Mouse (Mus musculus): ENCODE results near the gene Dock9. TPM values are rescaled to one million over a fixed set of nuclear protein-coding genes. Genes with fewer than 3 reads are reported as not detected.

Gene Dock9
- polyA plus RNA-seq, 1 experiment: 2.7 TPM

DNA sequence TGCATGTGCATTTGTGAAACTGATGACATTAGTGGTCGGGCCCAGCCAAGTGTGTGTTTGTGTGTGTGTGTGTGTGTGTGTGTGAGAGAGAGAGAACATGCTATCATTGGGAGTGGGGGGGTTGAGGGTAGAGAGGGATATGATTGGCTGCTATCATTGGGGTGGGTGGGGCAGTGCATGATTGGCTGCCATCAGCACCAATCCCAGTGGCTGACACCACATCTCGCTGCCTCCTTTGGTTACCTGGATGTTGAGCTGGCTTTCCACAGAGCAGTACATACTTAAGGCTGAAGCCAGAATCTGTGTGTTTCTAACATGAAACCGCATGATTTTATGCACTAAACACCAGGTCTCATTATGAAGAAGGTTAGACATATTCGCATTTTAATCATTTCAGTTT lies 184.7 kb downstream of the Dock9 start:
- Histone ChIP-seq H3K79me2 (ENCODE audit: control insufficient read depth, insufficient read depth) (no peaks in the 10 kb centered on the region), H3K79me3 (ENCODE audit: low read depth) (no peaks in the 10 kb centered on the region), H3K27me3 (ENCODE audit: control insufficient read depth, insufficient read depth, insufficient read length) (no peaks in the 10 kb centered on the region), H3K4me3 (ENCODE audit: insufficient read depth, poor library complexity, severe bottlenecking) (no peak overlapping the region), H3ac (ENCODE audit: control insufficient read depth, insufficient read length, low read depth) (no peak overlapping the region), H3K36me3 (ENCODE audit: control insufficient read depth, insufficient read depth) (peaks cover 4% of the 10 kb centered on the region)
- TF ChIP-seq CEBPB (IDR thresholded peaks at IDR 0.05; ENCODE audit: low read depth) (no peak), CTCF (IDR thresholded peaks at IDR 0.05; ENCODE audit: control insufficient read depth, insufficient read depth, insufficient read length) (no peak), USF1 (IDR thresholded peaks at IDR 0.05; ENCODE audit: low read depth) (no peak), MYOD1 (IDR thresholded peaks at IDR 0.05; ENCODE audit: control insufficient read depth, insufficient read length, low read depth) (no peak), MYOG (IDR thresholded peaks at IDR 0.05; ENCODE audit: control insufficient read depth, extremely low read depth, insufficient read length) (no peak), MAX (IDR thresholded peaks at IDR 0.05) (no peak), FOSL1 (IDR thresholded peaks at IDR 0.05; ENCODE audit: insufficient read depth, low read length, poor library complexity, severe bottlenecking) (no peak)

DNA sequence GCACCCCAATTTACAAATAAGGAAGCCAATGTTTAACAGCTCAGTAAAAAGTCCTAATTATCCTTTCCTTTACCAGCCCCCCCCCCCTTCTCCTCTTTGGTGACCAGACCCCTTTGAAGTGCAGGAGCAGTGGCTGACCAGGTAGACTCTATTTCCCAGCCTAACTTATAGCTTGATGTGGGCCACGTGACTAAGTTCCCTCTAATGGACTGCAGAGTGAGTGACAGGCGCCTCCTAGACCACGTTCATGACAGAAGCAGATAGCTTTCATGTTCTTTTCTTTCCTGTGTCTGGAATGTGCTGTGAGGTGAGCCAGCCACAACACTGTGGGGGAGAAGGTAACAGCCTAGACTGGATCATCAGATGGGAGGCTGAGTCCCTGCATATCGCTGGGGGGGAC lies 186.1 kb downstream of the Dock9 start:
- Histone ChIP-seq H3K27me3 (ENCODE audit: control insufficient read depth, insufficient read depth, insufficient read length) (no peaks in the 10 kb centered on the region), H3K79me2 (ENCODE audit: control insufficient read depth, insufficient read depth) (no peaks in the 10 kb centered on the region), H3K4me3 (ENCODE audit: insufficient read depth, poor library complexity, severe bottlenecking) (no peak overlapping the region), H3K36me3 (ENCODE audit: control insufficient read depth, insufficient read depth) (peaks cover 4% of the 10 kb centered on the region), H3K79me3 (ENCODE audit: low read depth) (no peaks in the 10 kb centered on the region), H3ac (ENCODE audit: control insufficient read depth, insufficient read length, low read depth) (no peak overlapping the region)
- peak; percentile 69 for TF ChIP-seq USF1 (IDR thresholded peaks at IDR 0.05; ENCODE audit: low read depth)
- no peak for TF ChIP-seq MYOG (IDR thresholded peaks at IDR 0.05; ENCODE audit: control insufficient read depth, extremely low read depth, insufficient read length)

DNA sequence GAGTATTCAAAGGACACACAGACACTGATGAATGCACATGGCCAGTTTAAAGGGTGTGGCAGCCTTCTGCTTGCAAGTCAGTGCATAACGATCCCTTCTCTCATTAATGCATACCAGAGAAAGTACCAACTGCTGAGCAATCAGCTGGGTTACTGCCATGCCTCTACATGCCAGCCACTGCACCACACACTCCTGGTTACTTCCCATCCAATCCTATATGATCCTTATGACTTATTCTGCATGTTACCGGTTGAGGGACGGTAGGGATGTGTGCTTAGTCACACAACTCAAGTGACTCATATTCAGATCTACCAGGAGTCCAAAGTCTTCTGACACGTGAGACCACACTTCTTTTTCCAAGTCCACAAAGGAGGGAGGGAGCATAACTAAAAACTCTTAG lies 186.5 kb downstream of the Dock9 start:
- no peak overlapping the region for H3K4me3 ChIP-seq (ENCODE audit: insufficient read depth, poor library complexity, severe bottlenecking)
- TF ChIP-seq MYOD1 (IDR thresholded peaks at IDR 0.05; ENCODE audit: control insufficient read depth, insufficient read length, low read depth): peak; percentile 35
- peak; percentile 58 for TF ChIP-seq FOSL1 (IDR thresholded peaks at IDR 0.05; ENCODE audit: insufficient read depth, low read length, poor library complexity, severe bottlenecking)
- TF ChIP-seq USF1 (IDR thresholded peaks at IDR 0.05; ENCODE audit: low read depth): no peak
- no peak overlapping the region for H3ac ChIP-seq (ENCODE audit: control insufficient read depth, insufficient read length, low read depth)
- no peaks in the 10 kb centered on the region for H3K79me3 ChIP-seq (ENCODE audit: low read depth)
- no peaks in the 10 kb centered on the region for H3K27me3 ChIP-seq (ENCODE audit: control insufficient read depth, insufficient read depth, insufficient read length)
- H3K79me2 ChIP-seq (ENCODE audit: control insufficient read depth, insufficient read depth): no peaks in the 10 kb centered on the region
- H3K36me3 ChIP-seq (ENCODE audit: control insufficient read depth, insufficient read depth): peaks cover 4% of the 10 kb centered on the region

GRCm38 (mm10) chr14:121608522-121608921 lies 189.1 kb downstream of the Dock9 start:
- Histone ChIP-seq H3K36me3 (ENCODE audit: control insufficient read depth, insufficient read depth) (peaks cover 4% of the 10 kb centered on the region), H3K79me3 (ENCODE audit: low read depth) (no peaks in the 10 kb centered on the region), H3K27me3 (ENCODE audit: control insufficient read depth, insufficient read depth, insufficient read length) (no peaks in the 10 kb centered on the region), H3K4me3 (ENCODE audit: insufficient read depth, poor library complexity, severe bottlenecking) (no peak overlapping the region), H3K79me2 (ENCODE audit: control insufficient read depth, insufficient read depth) (no peaks in the 10 kb centered on the region), H3ac (ENCODE audit: control insufficient read depth, insufficient read length, low read depth) (no peak overlapping the region)
- TF ChIP-seq CEBPB (IDR thresholded peaks at IDR 0.05; ENCODE audit: low read depth) (no peak), FOSL1 (IDR thresholded peaks at IDR 0.05; ENCODE audit: insufficient read depth, low read length, poor library complexity, severe bottlenecking) (no peak), MYOD1 (IDR thresholded peaks at IDR 0.05; ENCODE audit: control insufficient read depth, insufficient read length, low read depth) (no peak), CTCF (IDR thresholded peaks at IDR 0.05; ENCODE audit: control insufficient read depth, insufficient read depth, insufficient read length) (no peak)

DNA sequence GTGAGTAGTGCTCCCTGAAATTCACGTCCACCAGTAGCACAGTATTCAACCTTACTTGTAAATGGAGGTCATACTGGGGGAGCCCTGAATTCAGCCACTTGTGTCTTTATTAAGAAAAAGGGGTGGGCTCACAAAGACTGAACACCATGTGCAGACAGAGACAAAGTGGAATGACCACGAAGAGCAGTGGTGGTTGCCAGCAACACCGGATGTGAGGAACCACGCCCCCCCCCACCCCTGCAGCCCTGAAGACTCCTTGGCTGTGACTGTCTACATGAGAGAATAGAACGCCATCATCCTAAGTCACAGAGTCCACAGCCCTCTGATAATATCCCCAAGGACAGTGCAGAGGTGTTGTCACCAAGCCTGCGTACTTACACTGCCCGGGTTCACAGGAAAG lies 191.2 kb downstream of the Dock9 start:
- Histone ChIP-seq H3K4me3 (ENCODE audit: insufficient read depth, poor library complexity, severe bottlenecking) (no peak overlapping the region), H3ac (ENCODE audit: control insufficient read depth, insufficient read length, low read depth) (no peak overlapping the region), H3K27me3 (ENCODE audit: control insufficient read depth, insufficient read depth, insufficient read length) (no peaks in the 10 kb centered on the region), H3K79me2 (ENCODE audit: control insufficient read depth, insufficient read depth) (no peaks in the 10 kb centered on the region), H3K79me3 (ENCODE audit: low read depth) (no peaks in the 10 kb centered on the region), H3K36me3 (ENCODE audit: control insufficient read depth, insufficient read depth) (peaks cover 4% of the 10 kb centered on the region)
- TF ChIP-seq FOSL1 (IDR thresholded peaks at IDR 0.05; ENCODE audit: insufficient read depth, low read length, poor library complexity, severe bottlenecking): no peak
- no peak for TF ChIP-seq USF1 (IDR thresholded peaks at IDR 0.05; ENCODE audit: low read depth)
- TF ChIP-seq CEBPB (IDR thresholded peaks at IDR 0.05; ENCODE audit: low read depth): no peak
- TF ChIP-seq CTCF (IDR thresholded peaks at IDR 0.05; ENCODE audit: control insufficient read depth, insufficient read depth, insufficient read length): no peak
- no peak for TF ChIP-seq MYOG (IDR thresholded peaks at IDR 0.05; ENCODE audit: control insufficient read depth, extremely low read depth, insufficient read length)
- no peak for TF ChIP-seq MYOD1 (IDR thresholded peaks at IDR 0.05; ENCODE audit: control insufficient read depth, insufficient read length, low read depth)
- no peak for TF ChIP-seq MAX (IDR thresholded peaks at IDR 0.05)

DNA sequence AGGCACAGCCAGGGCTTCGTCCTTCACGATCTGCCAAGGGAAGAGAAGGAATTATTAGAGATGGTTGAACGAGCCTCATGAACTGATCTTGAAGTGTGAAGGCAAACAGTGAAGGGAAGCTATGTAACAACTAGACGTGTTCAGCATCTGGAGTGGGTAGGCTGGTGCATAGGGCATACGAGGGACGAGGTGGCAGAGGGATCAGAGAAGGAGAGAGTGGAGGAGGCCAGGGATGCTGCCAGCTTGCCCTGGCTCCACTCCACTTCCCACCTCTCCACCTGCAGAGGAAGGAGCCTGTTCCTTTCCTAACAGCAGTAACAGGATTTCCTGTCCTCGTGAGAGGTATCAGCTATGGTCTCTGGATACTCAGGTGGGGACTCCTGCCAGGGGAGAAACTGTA lies 192.4 kb downstream of the Dock9 start:
- Histone ChIP-seq H3ac (ENCODE audit: control insufficient read depth, insufficient read length, low read depth) (no peak overlapping the region), H3K4me3 (ENCODE audit: insufficient read depth, poor library complexity, severe bottlenecking) (no peak overlapping the region), H3K79me3 (ENCODE audit: low read depth) (no peaks in the 10 kb centered on the region), H3K27me3 (ENCODE audit: control insufficient read depth, insufficient read depth, insufficient read length) (no peaks in the 10 kb centered on the region), H3K36me3 (ENCODE audit: control insufficient read depth, insufficient read depth) (peaks cover 4% of the 10 kb centered on the region), H3K79me2 (ENCODE audit: control insufficient read depth, insufficient read depth) (no peaks in the 10 kb centered on the region)
- no peak for TF ChIP-seq MYOD1 (IDR thresholded peaks at IDR 0.05; ENCODE audit: control insufficient read depth, insufficient read length, low read depth)
- no peak for TF ChIP-seq MAX (IDR thresholded peaks at IDR 0.05)
- TF ChIP-seq USF1 (IDR thresholded peaks at IDR 0.05; ENCODE audit: low read depth): no peak
- TF ChIP-seq MYOG (IDR thresholded peaks at IDR 0.05; ENCODE audit: control insufficient read depth, extremely low read depth, insufficient read length): no peak
- no peak for TF ChIP-seq CEBPB (IDR thresholded peaks at IDR 0.05; ENCODE audit: low read depth)
- no peak for TF ChIP-seq FOSL1 (IDR thresholded peaks at IDR 0.05; ENCODE audit: insufficient read depth, low read length, poor library complexity, severe bottlenecking)
- no peak for TF ChIP-seq CTCF (IDR thresholded peaks at IDR 0.05; ENCODE audit: control insufficient read depth, insufficient read depth, insufficient read length)

Measured in C2C12 (cell line).